Mouse (Mus musculus) brain, embryonic 14.5 days (tissue): ENCODE measurements at regions not wholly inside any gene's neighbourhood (a gene's known extent, or its start where the extent isn't known, plus 50 kb on each side); places are given as distances from the start of the nearest gene placed in this dataset.

Experiments
- CTCF ChIP-seq: fragments of 200-500 bp; IDR thresholded peaks from 2 replicates; pipeline ENCODE4 v1.5.1; 2012; ENCODE audit warnings: inconsistent platforms, mild to moderate bottlenecking, moderate library complexity, borderline replicate concordance; ENCODE audit not compliant: insufficient read depth, insufficient read length; ENCODE audit errors: extremely low read depth
- POLR2A ChIP-seq: fragments of 200-500 bp; IDR thresholded peaks from 2 replicates; pipeline ENCODE4 v1.6.1; 2012; ENCODE audit warnings: mild to moderate bottlenecking, inconsistent platforms, borderline replicate concordance; ENCODE audit not compliant: poor library complexity, insufficient read depth, insufficient read length, severe bottlenecking; ENCODE audit errors: extremely low read depth

DNA sequence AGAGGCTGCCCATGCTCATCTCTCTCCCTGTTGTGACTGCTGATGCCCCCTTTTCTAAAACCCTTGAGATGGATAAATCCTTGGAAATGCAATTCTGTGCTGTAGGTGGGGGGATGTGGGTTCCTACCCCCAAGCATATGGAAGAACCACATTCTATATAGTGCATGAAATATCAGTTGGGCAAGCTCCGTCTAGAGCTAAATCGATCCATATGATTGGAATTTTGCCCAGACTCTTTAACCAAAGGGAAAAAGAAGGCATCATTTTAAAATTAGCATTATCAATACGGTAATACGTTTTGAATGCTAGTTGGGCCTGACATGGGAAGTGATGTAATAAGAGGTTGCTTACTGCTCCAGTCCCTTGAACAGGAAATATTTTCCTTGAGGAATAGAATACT lies 411.1 kb upstream of the Sox9 start:
- TF ChIP-seq CTCF, result no peak
- no peak for TF ChIP-seq POLR2A
